Mouse (Mus musculus) erythroblast, embryonic 14.5 days (primary cell): ENCODE results near the gene Ankrd44.

Source experiments
- GATA1 ChIP-seq: IDR thresholded peaks from 2 replicates; pipeline ENCODE4 v1.6.1; 2012; ENCODE audit warnings: low read length, inconsistent platforms, mixed read lengths
- TAL1 ChIP-seq: IDR thresholded peaks from 3 replicates; pipeline ENCODE4 v1.6.1; 2012; ENCODE audit warnings: low read length, inconsistent platforms, mixed read lengths

GRCm38 (mm10) chr1:54896109-54897085, 29.8 kb downstream of the Ankrd44 start:
- no peak for TF ChIP-seq GATA1
- TF ChIP-seq TAL1 = no peak
